Mouse (Mus musculus) gastrocnemius, postnatal 36 days (tissue): ENCODE results near the gene Defb20. TPM values are rescaled to one million over a fixed set of nuclear protein-coding genes. Genes with fewer than 3 reads are reported as not detected.

Experiments used
- DNase-seq, 2 experiments: peaks; one replicate each; pipeline ENCODE4 v3.0.0; 2022
- intact Hi-C: fragments of 180-260 bp; cut with DNase I; formaldehyde crosslinking; loops from one replicate; pipeline ENCODE4 v1.15.1; 2025
- total RNA-seq, 2 experiments: library from RNA; stranded (reverse); gene quantifications; 2 replicates each; pipeline ENCODE4 v1.2.3; 2021

Defb20 gene
- total RNA-seq, 2 experiments from 2014 or later = not detected

- DNase-seq = no peak
- intact Hi-C loops = no loop called here
Measured at GRCm38 (mm10) chr2:152493151-152493550, 16.3 kb downstream of the Defb20 start.

DNA sequence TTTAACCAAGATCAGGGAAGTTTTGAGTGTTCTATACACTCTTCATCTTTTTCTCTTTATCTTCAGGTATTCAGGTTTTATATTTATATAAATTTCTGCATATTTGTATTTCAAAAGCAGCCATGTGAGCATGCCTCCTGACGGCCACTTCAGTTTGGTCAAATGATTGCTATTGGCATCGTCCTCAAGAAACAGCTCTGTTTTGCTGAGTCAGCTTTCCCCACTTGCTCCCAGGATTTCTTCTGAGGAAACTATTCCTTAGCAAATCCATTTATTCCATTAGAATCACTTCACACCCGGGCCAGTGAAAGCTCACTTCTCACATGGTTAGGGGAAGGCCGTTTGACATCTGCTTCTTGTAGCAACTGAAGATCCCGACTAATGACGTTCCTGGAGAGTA is 21.2 kb downstream of the Defb20 start:
- intact Hi-C loops = no loop called here
- DNase-seq = no peak

DNA sequence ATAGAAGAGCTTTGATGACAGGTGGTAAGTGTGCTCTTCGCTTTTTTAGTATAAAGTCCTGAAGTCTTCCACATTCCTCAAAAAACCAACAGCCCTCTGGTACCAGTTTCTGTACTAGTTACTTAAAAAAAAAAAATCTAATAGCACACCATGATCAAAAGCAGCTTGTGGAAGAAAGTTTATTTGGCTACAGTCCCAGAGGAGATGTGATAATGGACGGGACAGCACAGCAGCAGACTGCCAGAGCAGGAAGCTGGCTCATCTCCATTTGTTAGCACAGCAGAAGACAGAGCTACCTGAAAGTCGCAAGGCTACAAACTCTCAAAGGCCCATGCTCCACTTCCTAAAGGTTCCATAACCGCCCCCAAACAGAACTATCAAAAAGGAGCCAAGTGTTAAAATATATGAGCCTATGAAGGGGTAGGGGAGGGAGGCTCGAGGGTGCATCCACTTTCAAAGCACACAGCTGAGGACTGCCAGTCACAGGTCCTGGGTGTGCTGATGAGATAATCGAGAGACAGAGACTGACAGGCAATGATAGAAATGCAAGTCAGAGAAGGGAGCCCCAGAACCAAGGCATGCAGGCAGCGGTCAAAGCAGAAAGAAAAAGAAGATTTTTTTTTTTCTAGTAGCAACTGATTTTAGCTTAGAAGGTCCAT is 23.5 kb downstream of the Defb20 start:
- intact Hi-C loops = no loop called here

GRCm38 (mm10) chr2:152500863-152501229 is 24.0 kb downstream of the Defb20 start:
- no peak for DNase-seq
- intact Hi-C loops = no loop called here

More for the DNA sequence above, 23.5 kb downstream of the Defb20 start:
- no peak for DNase-seq

DNA sequence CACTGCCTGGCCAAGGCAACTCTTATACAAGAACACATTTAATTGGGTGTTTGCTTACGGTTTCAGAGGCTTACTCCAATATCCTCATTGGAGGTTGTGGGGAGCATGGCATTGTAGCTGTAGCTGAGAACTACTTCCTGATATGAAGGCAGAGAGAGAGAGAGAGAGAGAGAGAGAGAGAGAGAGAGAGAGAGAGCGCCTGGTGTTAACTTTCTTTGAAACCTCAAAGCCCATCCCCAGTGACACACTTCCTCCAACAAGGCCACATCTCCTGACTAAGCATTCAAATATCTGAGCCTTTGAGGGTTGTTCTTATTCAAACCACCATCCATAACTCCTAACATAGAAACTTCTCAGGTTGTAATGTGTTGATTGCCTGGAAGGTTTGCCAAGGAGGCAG is 27.1 kb downstream of the Defb20 start:
- intact Hi-C loops = no loop called here
- DNase-seq = no peak

DNA sequence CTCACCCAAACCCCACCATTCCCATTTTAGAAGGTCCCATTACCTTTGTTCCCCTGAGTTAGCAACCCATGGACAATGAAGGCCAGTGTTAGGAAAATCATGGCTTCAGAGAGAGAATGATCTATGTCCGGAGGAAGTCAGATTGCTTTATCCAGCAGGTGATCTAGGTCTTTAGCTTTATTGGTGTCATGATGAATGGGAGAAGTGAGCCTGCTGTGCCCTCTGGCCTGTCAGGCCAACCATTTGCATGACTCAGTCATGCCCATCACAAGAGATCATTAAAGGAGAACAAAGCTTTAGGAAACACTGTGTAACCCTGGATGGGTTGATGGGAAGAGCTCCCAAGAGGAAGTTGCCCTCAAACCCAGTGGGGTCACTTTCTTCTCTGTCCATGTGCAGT is 34.7 kb downstream of the Defb20 start, which contains the start of gene Defb26:
TSS of gene Defb26 (minus strand) at position 101 of the 400 bp plus-strand sequence.
- intact Hi-C loops = no loop called here
- no peak for DNase-seq

DNA sequence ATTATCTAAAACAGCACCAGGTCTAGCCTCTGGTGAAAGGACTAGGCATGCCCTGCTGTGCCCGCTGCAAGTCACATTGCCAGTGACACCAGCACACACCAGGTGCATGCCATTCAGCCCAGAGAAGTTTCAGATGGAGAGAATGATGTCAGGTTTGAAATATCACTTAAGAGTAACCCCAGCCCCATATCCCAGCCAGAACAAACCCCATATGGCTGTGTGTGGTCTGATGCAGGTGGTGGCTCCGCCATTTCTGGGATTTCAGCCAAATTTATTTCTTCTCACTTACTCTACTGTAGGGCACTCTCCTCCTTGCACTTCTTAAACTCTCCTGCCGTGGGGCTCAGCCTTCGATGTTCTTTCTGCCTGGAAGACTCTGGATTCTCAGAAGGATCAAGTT is 39.2 kb downstream of the Defb20 start:
- no peak for DNase-seq
- intact Hi-C loops = no loop called here

DNA sequence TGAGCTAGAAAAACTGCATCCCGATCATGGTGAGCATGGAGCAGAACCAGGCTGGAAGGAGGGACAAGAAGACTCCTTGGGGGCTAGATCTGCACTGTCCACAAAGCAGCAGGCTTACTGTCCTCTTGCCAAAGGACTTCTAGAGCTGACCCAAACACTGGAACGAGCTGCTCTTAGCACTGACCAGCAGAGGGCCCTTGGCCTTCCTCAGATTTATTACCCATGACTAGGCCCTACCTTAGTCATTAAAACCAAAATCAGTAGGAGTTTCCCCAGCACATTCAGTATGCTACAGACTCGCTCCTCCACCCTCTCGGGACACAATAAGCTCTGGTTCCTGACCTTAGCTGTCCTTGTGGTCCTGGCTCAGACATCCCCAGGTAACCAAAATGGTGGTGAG is 41.1 kb downstream of the Defb20 start, which contains the start of gene Defb28:
TSS of gene Defb28 (plus strand) at position 275 of the 400 bp plus-strand sequence.
- intact Hi-C loops = no loop called here

More for the DNA sequence above, 41.1 kb downstream of the Defb20 start, which contains the start of gene Defb28:
- DNase-seq = no peak

Other genes with a start within 250 kb of the Defb20 start
- gene Tbc1d20, start 183.2 kb upstream of the Defb20 start, total RNA-seq = 10 to 100 TPM; 21.8 to 26.8 TPM
- 10 to 100 TPM; 24.4 to 31.6 TPM for gene Rbck1, start 144.4 kb upstream of the Defb20 start, total RNA-seq
- 1 to 10 TPM in 1 of 2 experiments, under 1 TPM in 1; 0.62 to 1.5 TPM for gene Trib3, start 133.0 kb upstream of the Defb20 start, total RNA-seq
- not detected for gene Nrsn2, start 100.4 kb upstream of the Defb20 start, total RNA-seq
- 1 to 10 TPM; 1.4 to 1.5 TPM for gene Sox12, start 79.0 kb upstream of the Defb20 start, total RNA-seq
- gene Zcchc3, start 62.0 kb upstream of the Defb20 start, total RNA-seq = 1 to 10 TPM in 1 of 2 experiments, under 1 TPM in 1; 0.84 to 2.1 TPM
- gene 6820408C15Rik, start 61.5 kb upstream of the Defb20 start, total RNA-seq = not detected
- not detected for gene Defb23, start 12.4 kb upstream of the Defb20 start, total RNA-seq
- gene Defb22, start 13.1 kb downstream of the Defb20 start, total RNA-seq = not detected
- not detected for gene Defb26, start 34.6 kb downstream of the Defb20 start, total RNA-seq
- gene Defb28, start 41.2 kb downstream of the Defb20 start, total RNA-seq = not detected
- not detected for gene Defb29, start 63.0 kb downstream of the Defb20 start, total RNA-seq
- gene Gm17416, start 92.3 kb downstream of the Defb20 start, total RNA-seq = not detected
- not detected for gene Defb21, start 95.7 kb downstream of the Defb20 start, total RNA-seq
- not detected for gene Defb19, start 103.2 kb downstream of the Defb20 start, total RNA-seq
- gene Defb45, start 122.3 kb downstream of the Defb20 start, total RNA-seq = not detected
- not detected for gene Defb36, start 127.3 kb downstream of the Defb20 start, total RNA-seq
- not detected for gene Defb25, start 146.0 kb downstream of the Defb20 start, total RNA-seq
- gene Rem1, start 149.9 kb downstream of the Defb20 start, total RNA-seq = 1 to 10 TPM; 2.7 to 3.6 TPM
- gene H13, start 192.4 kb downstream of the Defb20 start, total RNA-seq = 10 to 100 TPM; 30.1 to 35.1 TPM
- 10 to 100 TPM in 1 of 2 experiments, 1 to 10 TPM in 1; 9.6 to 12.1 TPM for gene Mcts2, start 210.0 kb downstream of the Defb20 start, total RNA-seq